10 mouse cellular contexts compared by ENCODE assay signal in genomic region chr8:73281996-73282395, GRCm38 (mm10).
DNase-seq lines count a peak whose midpoint lies in the region; ATAC-seq lines count a peak whose summit lies in the region.
"Had no signal": no experiment of that assay in that cellular context is flagged by ENCODE, and none has a peak within 500 bp of the region (broad histone marks: within the 10 kb centered on the region; RNA-seq: fewer than 3 reads in every experiment).

No protein-coding gene starts in this region.

- DNase-seq in adrenal gland, postnatal 14 days = peak; percentile 16
- DNase-seq in adrenal gland, adult 2 months = no peak
- peak; percentile 8 for DNase-seq in kidney, postnatal 14 days
- no peak for DNase-seq in kidney, adult 8-10 months
- DNase-seq in Muller cell, postnatal 12 days (ENCODE audit: inconsistent ontology term) = peak; percentile 57
- peak; percentile 40 to 43 for DNase-seq in cerebellum, postnatal 36 days
- DNase-seq in spleen, adult 12 weeks (ENCODE audit: low spot score) = no peak
- DNase-seq: thymus, adult 2 months had no signal

- ATAC-seq in megakaryocyte, adult 5-6 weeks (ENCODE audit: poor library complexity, severe bottlenecking) = no peak
- ATAC-seq: forebrain, embryonic 16.5 days had no signal

Comparison
In these comparisons a context has a peak if more than half of its experiments do, and no peak if none do; other contexts are left out.
1. DNase-seq: peak in adrenal gland, postnatal 14 days (single experiment), kidney, postnatal 14 days (single experiment), Muller cell, postnatal 12 days (single experiment) and cerebellum, postnatal 36 days (2 of 2); none in adrenal gland, adult 2 months (single experiment), kidney, adult 8-10 months (0 of 2) and spleen, adult 12 weeks (single experiment).